Mouse (Mus musculus) erythroblast, embryonic 14.5 days (primary cell): ENCODE data around the gene Gm1123.

ENCODE experiments used
- GATA1 ChIP-seq: IDR thresholded peaks from 2 replicates; pipeline ENCODE4 v1.6.1; 2012; ENCODE audit warnings: low read length, inconsistent platforms, mixed read lengths
- TAL1 ChIP-seq: IDR thresholded peaks from 3 replicates; pipeline ENCODE4 v1.6.1; 2012; ENCODE audit warnings: low read length, inconsistent platforms, mixed read lengths

- TF ChIP-seq GATA1 (no peak), TAL1 (no peak)
Measured at GRCm38 (mm10) chr9:98962478-98963142, 72.9 kb downstream of the Gm1123 start.
